Mouse (Mus musculus): ENCODE measurements at regions not wholly inside any gene's neighbourhood (a gene's known extent, or its start where the extent isn't known, plus 50 kb on each side); places are given as distances from the start of the nearest gene placed in this dataset.

DNA sequence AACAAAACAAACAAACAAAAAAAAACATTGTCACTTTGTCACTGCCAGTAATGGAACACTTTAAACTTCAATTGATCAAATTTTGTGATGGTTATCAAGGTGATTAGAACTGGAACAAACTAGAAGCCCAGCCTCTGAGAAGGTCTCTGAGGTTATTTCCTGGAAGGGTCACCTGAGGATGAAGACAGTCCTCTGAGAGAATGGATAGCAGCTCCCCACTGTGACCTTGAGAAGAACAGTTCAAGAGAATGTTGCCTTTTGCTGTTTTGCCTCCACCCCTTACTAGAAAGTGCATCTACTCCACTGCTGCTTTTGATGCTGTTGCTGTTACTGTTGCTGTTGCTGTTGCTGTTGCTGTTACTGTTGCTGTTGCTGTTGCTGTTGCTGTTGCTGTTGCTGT, 205.1 kb upstream of the Clec14a start:
- TF ChIP-seq CTCF (IDR thresholded peaks at IDR 0.05; ENCODE audit: low read depth): no peak
- no peak for TF ChIP-seq EP300 (optimal IDR thresholded peaks at IDR 0.05)
